In genomic region chr7:108191196-108191595, GRCm38 (mm10) we compare ENCODE assay signal across 25 mouse cellular contexts. TPM values are rescaled to one million over a fixed set of nuclear protein-coding genes. Genes with fewer than 3 reads are reported as not detected.
"Had no signal": no experiment of that assay in that cellular context is flagged by ENCODE, and none has a peak within 500 bp of the region (broad histone marks: within the 10 kb centered on the region; RNA-seq: fewer than 3 reads in every experiment).

No protein-coding gene starts in this region.

RNA-seq across cellular contexts. Expression of gene Olfr486, which starts 18.7 kb away (rescaled TPM):
- polyA plus RNA-seq: heart, embryonic 12.5 days; heart, embryonic 13.5 days; heart, embryonic 14.5 days; heart, embryonic 15.5 days; heart, embryonic 16.5 days; heart, postnatal 0 days; hindbrain, embryonic 10.5 days; hindbrain, embryonic 11.5 days; hindbrain, embryonic 12.5 days; hindbrain, embryonic 13.5 days; hindbrain, embryonic 14.5 days; hindbrain, embryonic 15.5 days; hindbrain, embryonic 16.5 days; hindbrain, postnatal 0 days; inflammation-experienced regulatory T-cells, adult 6 months; intestine, embryonic 14.5 days; intestine, embryonic 15.5 days; intestine, embryonic 16.5 days; intestine, postnatal 0 days; kidney, adult 2 months; kidney, embryonic 14.5 days; kidney, embryonic 15.5 days; kidney, embryonic 16.5 days; kidney, postnatal 0 days; large intestine, adult 2 months had no signal

RNA-seq across cellular contexts. Expression of gene Olfr487, which starts 23.2 kb away (rescaled TPM):
- polyA plus RNA-seq: heart, embryonic 12.5 days; heart, embryonic 13.5 days; heart, embryonic 14.5 days; heart, embryonic 15.5 days; heart, embryonic 16.5 days; heart, postnatal 0 days; hindbrain, embryonic 10.5 days; hindbrain, embryonic 11.5 days; hindbrain, embryonic 12.5 days; hindbrain, embryonic 13.5 days; hindbrain, embryonic 14.5 days; hindbrain, embryonic 15.5 days; hindbrain, embryonic 16.5 days; hindbrain, postnatal 0 days; inflammation-experienced regulatory T-cells, adult 6 months; intestine, embryonic 14.5 days; intestine, embryonic 15.5 days; intestine, embryonic 16.5 days; intestine, postnatal 0 days; kidney, adult 2 months; kidney, embryonic 14.5 days; kidney, embryonic 15.5 days; kidney, embryonic 16.5 days; kidney, postnatal 0 days; large intestine, adult 2 months had no signal

RNA-seq across cellular contexts. Expression of gene Olfr485, which starts 31.5 kb away (rescaled TPM):
- polyA plus RNA-seq: heart, embryonic 12.5 days; heart, embryonic 13.5 days; heart, embryonic 14.5 days; heart, embryonic 15.5 days; heart, embryonic 16.5 days; heart, postnatal 0 days; hindbrain, embryonic 10.5 days; hindbrain, embryonic 11.5 days; hindbrain, embryonic 12.5 days; hindbrain, embryonic 13.5 days; hindbrain, embryonic 14.5 days; hindbrain, embryonic 15.5 days; hindbrain, embryonic 16.5 days; hindbrain, postnatal 0 days; inflammation-experienced regulatory T-cells, adult 6 months; intestine, embryonic 14.5 days; intestine, embryonic 15.5 days; intestine, embryonic 16.5 days; intestine, postnatal 0 days; kidney, adult 2 months; kidney, embryonic 14.5 days; kidney, embryonic 15.5 days; kidney, embryonic 16.5 days; kidney, postnatal 0 days; large intestine, adult 2 months had no signal
